Mouse (Mus musculus): ENCODE measurements around the gene Nutm1. TPM values are rescaled to one million over a fixed set of nuclear protein-coding genes. Genes with fewer than 3 reads are reported as not detected.

Gene Nutm1
- total and polyA plus RNA-seq, 2 experiments = not detected

DNA sequence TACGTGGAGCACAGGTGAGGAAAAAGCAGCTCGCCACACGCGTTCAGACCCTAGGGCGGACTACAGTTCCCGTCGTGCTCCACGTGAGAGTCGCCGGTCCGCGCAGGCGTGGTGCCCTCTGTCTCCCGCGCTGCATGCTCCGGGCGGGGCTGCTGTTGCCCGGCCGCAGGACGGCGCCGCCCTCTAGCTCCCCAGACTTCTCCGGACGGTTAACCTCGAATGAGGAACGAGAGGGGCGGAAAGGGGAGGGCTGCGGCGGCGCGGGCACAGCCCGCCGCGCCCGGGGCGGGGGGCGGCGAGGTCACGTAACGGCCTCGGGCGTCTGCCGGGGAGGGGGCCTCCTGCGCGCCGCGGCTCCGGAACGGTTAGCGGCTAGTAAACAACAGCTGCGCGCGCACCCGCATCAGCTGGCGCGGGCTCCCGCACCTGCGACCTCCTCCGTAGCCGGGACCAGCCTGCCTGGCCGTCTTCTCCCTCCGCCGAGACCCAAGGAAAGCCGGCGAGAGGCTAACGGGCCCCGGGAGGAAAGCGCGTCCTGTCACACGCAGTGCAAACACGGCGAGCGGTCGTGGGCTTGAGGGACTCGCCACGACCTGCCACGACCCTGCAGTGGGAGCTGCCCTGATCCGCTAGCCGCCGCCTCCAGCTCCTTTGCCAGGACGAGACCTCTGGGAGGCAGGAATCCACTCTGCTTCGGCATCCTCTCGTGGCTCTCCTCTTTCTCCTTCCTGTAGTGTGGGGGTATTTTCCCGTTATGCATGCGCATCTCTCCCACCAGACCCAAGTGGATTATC lies 6.6 kb upstream of the Nutm1 start, which contains the start of gene Slc12a6:
Slc12a6 (plus strand) TSS at position 378 of the 794 bp plus-strand sequence.
- peak within 1 kb of the TSS; percentile 88 for H3K4me3 ChIP-seq (ENCODE audit: insufficient read depth, low read depth, low read length)
- H3K27me3 ChIP-seq (ENCODE audit: control insufficient read depth, insufficient read depth, low read length) = no peaks in the 10 kb centered on the region
- peaks cover 6% of the 10 kb centered on the region for H3K4me1 ChIP-seq (ENCODE audit: control insufficient read depth, insufficient read depth, low read length)
- under 1% methylated on average over 85 of the region's 85 CpGs for WGBS
- TF ChIP-seq POLR2A (IDR thresholded peaks at IDR 0.05; ENCODE audit: extremely low read depth, insufficient read depth, low read length) = 0 out of 2 replicates have a peak, but pooled peaks have one; percentile 19
- TF ChIP-seq CTCF (IDR thresholded peaks at IDR 0.05; ENCODE audit: low read depth, low read length) = no peak
- peak within 1 kb of the TSS; percentile 64 for H3K27ac ChIP-seq (replicated peaks; ENCODE audit: insufficient read depth, low read depth, low read length)
- no peaks in the 10 kb centered on the region for H3K36me3 ChIP-seq (ENCODE audit: control insufficient read depth, insufficient read depth, low read length)
- H3K79me2 ChIP-seq (ENCODE audit: control insufficient read depth, insufficient read depth, low read length) = peaks cover 8% of the 10 kb centered on the region; the same call in 1 of the 2 replicates
- peak within 1 kb of the TSS; percentile 87 for H3K9ac ChIP-seq (ENCODE audit: low read depth, low read length)
- peak; percentile 83 for DNase-seq (ENCODE audit: extremely low read depth, low read depth, low spot score)

- TF ChIP-seq POLR2A (IDR thresholded peaks at IDR 0.05; ENCODE audit: extremely low read depth, insufficient read depth, low read length) (no peak), CTCF (IDR thresholded peaks at IDR 0.05; ENCODE audit: low read depth, low read length) (no peak)
- peaks cover 8% of the 10 kb centered on the region; the same call in 1 of the 2 replicates for H3K79me2 ChIP-seq (ENCODE audit: control insufficient read depth, insufficient read depth, low read length)
- no peak for DNase-seq (ENCODE audit: extremely low read depth, low read depth, low spot score)
- no peak overlapping the region for H3K4me3 ChIP-seq (ENCODE audit: insufficient read depth, low read depth, low read length)
- no peak overlapping the region for H3K9ac ChIP-seq (ENCODE audit: low read depth, low read length)
- H3K27ac ChIP-seq (replicated peaks; ENCODE audit: insufficient read depth, low read depth, low read length) = no peak overlapping the region
- H3K27me3 ChIP-seq (ENCODE audit: control insufficient read depth, insufficient read depth, low read length) = no peaks in the 10 kb centered on the region
- H3K4me1 ChIP-seq (ENCODE audit: control insufficient read depth, insufficient read depth, low read length) = peaks cover 6% of the 10 kb centered on the region
- H3K36me3 ChIP-seq (ENCODE audit: control insufficient read depth, insufficient read depth, low read length) = no peaks in the 10 kb centered on the region
- WGBS = 70% methylated on average over 4 of the region's 4 CpGs
These were observed 5.3 kb upstream of the Nutm1 start for GRCm38 (mm10) chr2:112264364-112264763.

DNA sequence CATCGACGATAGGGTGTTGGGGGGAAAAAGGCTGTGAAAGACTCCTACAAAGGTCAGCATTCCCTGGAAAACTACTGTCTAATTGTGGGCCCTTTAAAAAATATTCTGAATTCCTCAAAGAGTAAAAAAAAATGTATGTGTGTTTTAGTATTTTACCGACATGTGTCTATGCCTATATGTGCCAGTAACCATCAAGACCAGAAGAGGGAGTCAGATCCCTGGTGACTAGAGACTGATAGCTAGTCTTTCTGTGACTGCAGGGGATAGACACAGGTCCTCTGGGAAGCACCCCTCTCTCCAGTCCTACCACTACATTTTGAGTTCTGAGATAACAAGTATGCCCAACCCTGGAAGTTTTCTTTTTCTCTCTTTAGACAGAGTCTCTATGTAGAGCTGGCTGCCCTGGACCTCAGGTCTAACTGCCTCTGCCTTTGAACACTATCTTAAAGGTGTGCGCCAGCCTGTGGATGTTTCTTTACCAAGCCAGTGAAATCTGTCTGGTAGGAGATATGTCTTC lies 3.7 kb upstream of the Nutm1 start:
- no peaks in the 10 kb centered on the region for H3K27me3 ChIP-seq (ENCODE audit: control insufficient read depth, insufficient read depth, low read length)
- 0 out of 2 replicates have a peak overlapping the region, but pooled peaks have one; percentile 43 for H3K9ac ChIP-seq (ENCODE audit: low read depth, low read length)
- DNase-seq (ENCODE audit: extremely low read depth, low read depth, low spot score) = peak; percentile 25
- peaks cover 6% of the 10 kb centered on the region for H3K4me1 ChIP-seq (ENCODE audit: control insufficient read depth, insufficient read depth, low read length)
- WGBS = 27% methylated on average over 4 of the region's 4 CpGs
- H3K4me3 ChIP-seq (ENCODE audit: insufficient read depth, low read depth, low read length) = peak overlapping the region; percentile 40; the same call in 1 of the 2 replicates
- TF ChIP-seq CTCF (IDR thresholded peaks at IDR 0.05; ENCODE audit: low read depth, low read length) (no peak), POLR2A (IDR thresholded peaks at IDR 0.05; ENCODE audit: extremely low read depth, insufficient read depth, low read length) (no peak)
- H3K79me2 ChIP-seq (ENCODE audit: control insufficient read depth, insufficient read depth, low read length) = peaks cover 8% of the 10 kb centered on the region; the same call in 1 of the 2 replicates
- H3K36me3 ChIP-seq (ENCODE audit: control insufficient read depth, insufficient read depth, low read length) = no peaks in the 10 kb centered on the region
- peak overlapping the region; percentile 70; the same call in 1 of the 2 replicates for H3K27ac ChIP-seq (replicated peaks; ENCODE audit: insufficient read depth, low read depth, low read length)

- Histone ChIP-seq H3K4me3 (ENCODE audit: insufficient read depth, low read depth, low read length) (peak within 1 kb of the TSS; percentile 70), H3K27ac (replicated peaks; ENCODE audit: insufficient read depth, low read depth, low read length) (peak within 1 kb of the TSS; percentile 70), H3K9ac (ENCODE audit: low read depth, low read length) (peak within 1 kb of the TSS; percentile 79), H3K4me1 (ENCODE audit: control insufficient read depth, insufficient read depth, low read length) (peaks cover 6% of the 10 kb centered on the region), H3K36me3 (ENCODE audit: control insufficient read depth, insufficient read depth, low read length) (no peaks in the 10 kb centered on the region), H3K79me2 (ENCODE audit: control insufficient read depth, insufficient read depth, low read length) (peaks cover 8% of the 10 kb centered on the region; the same call in 1 of the 2 replicates), H3K27me3 (ENCODE audit: control insufficient read depth, insufficient read depth, low read length) (no peaks in the 10 kb centered on the region)
- DNase-seq (ENCODE audit: extremely low read depth, low read depth, low spot score) = peak; percentile 83
- under 1% methylated on average over 36 of the region's 36 CpGs for WGBS
- peak; percentile 61 for TF ChIP-seq CTCF (IDR thresholded peaks at IDR 0.05; ENCODE audit: low read depth, low read length)
- peak; percentile 92 for TF ChIP-seq POLR2A (IDR thresholded peaks at IDR 0.05; ENCODE audit: extremely low read depth, insufficient read depth, low read length)
These were observed 2.9 kb upstream of the Nutm1 start, which contains the start of gene Nop10 for GRCm38 (mm10) chr2:112261748-112262653. Gene Nop10, plus strand, starts transcription at chr2:112261926.

- no peak overlapping the region for H3K27ac ChIP-seq (replicated peaks; ENCODE audit: insufficient read depth, low read depth, low read length)
These were observed 4.2 kb downstream of the Nutm1 start for GRCm38 (mm10) chr2:112254675-112255515.

More at GRCm38 (mm10) chr2:112254675-112255515, 4.2 kb downstream of the Nutm1 start:
- Histone ChIP-seq H3K9ac (ENCODE audit: low read depth, low read length) (no peak overlapping the region), H3K27me3 (ENCODE audit: control insufficient read depth, insufficient read depth, low read length) (no peaks in the 10 kb centered on the region), H3K4me1 (ENCODE audit: control insufficient read depth, insufficient read depth, low read length) (no peaks in the 10 kb centered on the region), H3K4me3 (ENCODE audit: insufficient read depth, low read depth, low read length) (no peak overlapping the region), H3K79me2 (ENCODE audit: control insufficient read depth, insufficient read depth, low read length) (no peaks in the 10 kb centered on the region), H3K36me3 (ENCODE audit: control insufficient read depth, insufficient read depth, low read length) (no peaks in the 10 kb centered on the region)
- 67% methylated on average over 7 of the region's 7 CpGs for WGBS
- no peak for DNase-seq (ENCODE audit: extremely low read depth, low read depth, low spot score)
- TF ChIP-seq CTCF (IDR thresholded peaks at IDR 0.05; ENCODE audit: low read depth, low read length) (no peak), POLR2A (IDR thresholded peaks at IDR 0.05; ENCODE audit: extremely low read depth, insufficient read depth, low read length) (no peak)
